Mouse (Mus musculus) bone marrow macrophage, adult 2 months (primary cell): Measurements from ENCODE around the gene Gm17606.

Experiments
- CTCF ChIP-seq: IDR thresholded peaks from 2 replicates; pipeline ENCODE4 v1.5.1; 2012; ENCODE audit warnings: low read depth, mild to moderate bottlenecking, low read length, moderate library complexity
- POLR2A ChIP-seq: IDR thresholded peaks from 2 replicates; pipeline ENCODE4 v1.6.1; 2012; ENCODE audit warnings: mild to moderate bottlenecking, low read depth, low read length, borderline replicate concordance

GRCm38 (mm10) chr14:54660009-54660408, 19.3 kb downstream of the Gm17606 start:
- TF ChIP-seq POLR2A, result no peak
- no peak for TF ChIP-seq CTCF
